Mouse (Mus musculus) heart, adult 10 weeks (tissue): Measurements from ENCODE around the gene Nmnat3. TPM values are rescaled to one million over a fixed set of nuclear protein-coding genes. Genes with fewer than 3 reads are reported as not detected.

Experiments used
- polyA plus RNA-seq: library from polyadenylated mRNA; stranded (reverse); fragments of 350-450 nt; fragmentation: Illumina TruSeq; extraction: RNeasy Lipid Tissue Mini Kit (QIAGEN cat#74804); gene quantifications from one replicate; pipeline ENCODE4 v1.2.3, GENCODE M21; 2014; ENCODE audit warnings: low read depth, low replicate concordance

The Nmnat3 gene
- 24.6 TPM for polyA plus RNA-seq

DNA sequence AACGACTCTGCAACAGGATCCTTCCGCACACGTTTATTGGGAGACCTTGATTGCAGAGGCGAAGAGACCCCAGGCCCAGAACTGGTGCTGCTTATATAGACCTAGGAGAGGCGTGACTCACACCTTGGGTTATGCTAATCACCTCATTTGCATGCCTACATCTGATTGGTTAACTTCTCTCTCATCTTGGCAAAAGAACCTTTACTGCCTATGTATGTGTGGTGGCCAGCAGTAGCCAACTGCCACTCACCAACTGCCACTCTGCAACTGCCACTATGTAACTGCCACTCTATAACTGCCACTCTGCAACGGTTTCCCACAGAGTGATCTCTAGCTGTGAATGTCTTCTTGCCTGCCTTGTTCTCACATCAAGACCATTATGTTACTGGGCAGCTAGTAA, at the start of gene Nmnat3:
Nmnat3 (plus strand) TSS at position 301 of the 400 bp plus-strand sequence.

DNA sequence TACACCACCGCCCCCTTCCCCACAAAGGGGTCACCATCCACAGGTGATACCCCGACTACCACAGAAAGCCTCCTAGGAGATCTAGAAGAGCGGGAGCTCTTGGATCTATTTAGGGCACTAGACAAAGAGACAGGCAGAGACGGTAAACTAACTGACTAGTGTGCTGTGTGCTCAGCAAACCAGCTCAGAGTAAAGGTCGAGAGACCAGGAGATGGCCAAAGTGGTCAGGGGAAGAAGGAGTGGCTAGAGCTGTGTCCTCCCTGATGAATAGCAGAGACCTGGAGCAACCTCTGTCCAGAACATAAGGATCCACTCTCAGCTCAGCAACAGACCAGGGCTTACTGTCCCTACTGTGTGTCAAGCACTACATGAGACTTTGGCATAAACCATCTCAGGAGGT, 135.4 kb downstream of the Nmnat3 start, which contains the start of gene Rbp1:
Rbp1 (plus strand) TSS at position 306 of the 400 bp plus-strand sequence.

Other genes starting within 250 kb of the Nmnat3 start
- gene Rbp1, start 135.5 kb downstream of the Nmnat3 start, polyA plus RNA-seq: 9.0 TPM
- gene Rbp2, start 198.7 kb downstream of the Nmnat3 start, polyA plus RNA-seq: 1.9 TPM